Mouse (Mus musculus) embryonic facial prominence, embryonic 12.5 days (tissue): ENCODE results near the gene Cfap161. TPM values are rescaled to one million over a fixed set of nuclear protein-coding genes. Genes with fewer than 3 reads are reported as not detected.

ENCODE experiments used
- ATAC-seq: fragments of 200-750 bp; cut with Nextera tagmentation; 2 replicates; pipeline ENCODE4 v1.8.0; 2017; ENCODE audit not compliant: insufficient number of reproducible peaks, insufficient read depth, low FRiP score, low TSS enrichment
- H3K27ac ChIP-seq: fragments of 300-500 bp; sonication (generic); 2 replicates; pipeline ENCODE4 v1.5.1; 2016; ENCODE audit warnings: mild to moderate bottlenecking
- H3K27me3 ChIP-seq: fragments of 300-500 bp; sonication (generic); 2 replicates; pipeline ENCODE4 v1.6.1; 2016; ENCODE audit warnings: mild to moderate bottlenecking, moderate library complexity
- H3K36me3 ChIP-seq: fragments of 300-500 bp; sonication (generic); 2 replicates; pipeline ENCODE4 v1.6.1; 2016; ENCODE audit warnings: mild to moderate bottlenecking
- H3K4me1 ChIP-seq: fragments of 300-500 bp; sonication (generic); 2 replicates; pipeline ENCODE4 v1.6.1; 2016
- H3K4me2 ChIP-seq: fragments of 300-500 bp; sonication (generic); replicated peaks from 2 replicates; pipeline ENCODE4 v1.6.1; 2016; ENCODE audit warnings: mild to moderate bottlenecking, moderate library complexity
- H3K4me3 ChIP-seq: fragments of 300-500 bp; sonication (generic); 2 replicates; pipeline ENCODE4 v1.5.1; 2016; ENCODE audit warnings: mild to moderate bottlenecking
- H3K9ac ChIP-seq: fragments of 300-500 bp; sonication (generic); 2 replicates; pipeline ENCODE4 v1.6.1; 2016; ENCODE audit warnings: mild to moderate bottlenecking, moderate library complexity
- H3K9me3 ChIP-seq: fragments of 300-500 bp; sonication (generic); 2 replicates; pipeline ENCODE4 v1.6.1; 2016; ENCODE audit warnings: mild to moderate bottlenecking, moderate library complexity
- WGBS: fragments of 180-500 bp; shearing (Covaris S2); methylation state at CpG from one replicate; pipeline ENCODE4 v1.1.7; 2016; 5-methylcytosine and 5-hydroxymethylcytosine counted together
- polyA plus RNA-seq: library from polyadenylated mRNA; unstranded; fragments of >200 nt; fragmentation: Nextera tagmentation; extraction: Ambion mirVana; gene quantifications from 2 replicates; pipeline ENCODE4 v1.2.1, GENCODE M21; 2016

The Cfap161 gene
- 0.36 and 1.0 TPM in 2 replicates for polyA plus RNA-seq

GRCm38 (mm10) chr7:83794705-83795104 lies at the start of gene Cfap161:
Cfap161 (minus strand) TSS chr7:83794880.
- H3K9me3 ChIP-seq, result no peaks in the 10 kb centered on the region
- peaks cover 12% of the 10 kb centered on the region for H3K4me1 ChIP-seq
- H3K4me3 ChIP-seq, result 0 out of 2 replicates have a peak within 1 kb of the TSS, but pooled peaks have one; percentile 3
- ATAC-seq, result peak; percentile 85
- WGBS, result 6% methylated on average over 14 of the region's 14 CpGs
- H3K27ac ChIP-seq, result no peak within 1 kb of the TSS
- no peaks in the 10 kb centered on the region for H3K36me3 ChIP-seq
- no peaks in the 10 kb centered on the region for H3K27me3 ChIP-seq
- H3K4me2 ChIP-seq, result peak within 1 kb of the TSS; percentile 39
- no peak within 1 kb of the TSS for H3K9ac ChIP-seq

DNA sequence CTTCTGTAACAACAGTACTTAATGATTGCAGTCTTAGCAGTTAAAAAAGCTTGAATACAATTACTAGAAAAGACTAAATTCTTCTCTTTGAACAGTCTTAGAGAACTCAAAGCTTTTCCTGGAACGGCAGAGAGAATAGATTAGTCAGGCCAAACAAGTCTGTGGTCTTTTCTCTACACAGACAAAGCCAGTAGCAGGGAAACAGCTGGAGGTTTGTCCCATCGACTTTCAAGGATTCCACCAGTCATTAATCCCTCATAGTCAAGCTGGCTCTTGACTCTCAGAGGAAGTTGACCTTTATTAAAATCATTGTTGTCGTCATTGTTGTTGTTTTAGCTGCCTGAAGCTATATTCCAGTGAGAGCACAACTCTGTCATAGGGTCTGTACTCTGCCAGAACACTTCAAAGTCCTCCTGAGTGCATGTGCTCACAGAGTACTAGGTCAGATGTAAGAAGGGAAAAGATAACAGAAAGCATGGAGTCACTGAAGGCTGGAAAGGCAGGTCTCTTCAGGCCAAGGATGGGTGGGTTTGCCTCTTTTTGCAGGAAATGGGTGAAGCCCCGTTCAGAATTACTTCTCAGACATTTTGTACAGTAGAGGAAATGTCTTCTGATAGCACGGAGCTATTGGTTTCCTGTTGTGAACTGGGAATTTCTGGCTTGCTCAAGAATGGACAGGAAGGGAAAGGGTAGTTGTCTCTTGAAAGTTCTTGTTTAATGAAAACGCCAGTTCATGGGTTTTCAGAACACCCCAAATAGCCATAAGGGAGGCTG lies 48.0 kb upstream of the Cfap161 start:
- H3K27ac ChIP-seq, result no peak overlapping the region; the same call in 1 of the 2 replicates
- H3K4me2 ChIP-seq, result no peak overlapping the region
- H3K36me3 ChIP-seq, result no peaks in the 10 kb centered on the region
- no peak for ATAC-seq
- no peak overlapping the region for H3K4me3 ChIP-seq
- no peaks in the 10 kb centered on the region for H3K27me3 ChIP-seq
- peaks cover 16% of the 10 kb centered on the region for H3K4me1 ChIP-seq
- H3K9ac ChIP-seq, result no peak overlapping the region
- no peaks in the 10 kb centered on the region for H3K9me3 ChIP-seq
- WGBS, result 65% methylated on average over 6 of the region's 6 CpGs

DNA sequence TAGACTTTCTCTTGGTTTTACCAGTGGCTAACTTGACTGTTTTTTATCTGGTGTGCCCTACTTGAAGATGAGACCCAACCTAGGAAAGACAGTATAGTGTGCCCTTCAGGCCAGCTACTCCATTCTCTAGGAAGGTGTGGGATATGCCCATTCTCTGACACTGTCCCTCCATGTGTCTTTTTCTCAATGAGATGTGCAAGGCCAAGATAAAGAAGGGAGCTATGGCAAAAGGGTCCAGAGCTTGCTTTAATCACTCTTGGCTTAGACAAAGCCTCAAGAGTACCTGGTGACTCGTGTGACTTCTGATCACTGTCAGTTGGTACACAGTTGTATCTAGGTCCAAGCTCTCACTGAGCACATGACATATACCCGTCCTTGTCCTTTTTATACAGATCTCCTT lies 45.4 kb upstream of the Cfap161 start:
- H3K36me3 ChIP-seq, result no peaks in the 10 kb centered on the region
- H3K9me3 ChIP-seq, result no peaks in the 10 kb centered on the region
- no peak overlapping the region for H3K4me3 ChIP-seq
- peaks cover 7% of the 10 kb centered on the region; the same call in 1 of the 2 replicates for H3K4me1 ChIP-seq
- no peaks in the 10 kb centered on the region for H3K27me3 ChIP-seq
- 78% methylated on average over 2 of the region's 2 CpGs for WGBS
- no peak overlapping the region for H3K4me2 ChIP-seq
- ATAC-seq, result no peak
- H3K9ac ChIP-seq, result no peak overlapping the region
- no peak overlapping the region for H3K27ac ChIP-seq

DNA sequence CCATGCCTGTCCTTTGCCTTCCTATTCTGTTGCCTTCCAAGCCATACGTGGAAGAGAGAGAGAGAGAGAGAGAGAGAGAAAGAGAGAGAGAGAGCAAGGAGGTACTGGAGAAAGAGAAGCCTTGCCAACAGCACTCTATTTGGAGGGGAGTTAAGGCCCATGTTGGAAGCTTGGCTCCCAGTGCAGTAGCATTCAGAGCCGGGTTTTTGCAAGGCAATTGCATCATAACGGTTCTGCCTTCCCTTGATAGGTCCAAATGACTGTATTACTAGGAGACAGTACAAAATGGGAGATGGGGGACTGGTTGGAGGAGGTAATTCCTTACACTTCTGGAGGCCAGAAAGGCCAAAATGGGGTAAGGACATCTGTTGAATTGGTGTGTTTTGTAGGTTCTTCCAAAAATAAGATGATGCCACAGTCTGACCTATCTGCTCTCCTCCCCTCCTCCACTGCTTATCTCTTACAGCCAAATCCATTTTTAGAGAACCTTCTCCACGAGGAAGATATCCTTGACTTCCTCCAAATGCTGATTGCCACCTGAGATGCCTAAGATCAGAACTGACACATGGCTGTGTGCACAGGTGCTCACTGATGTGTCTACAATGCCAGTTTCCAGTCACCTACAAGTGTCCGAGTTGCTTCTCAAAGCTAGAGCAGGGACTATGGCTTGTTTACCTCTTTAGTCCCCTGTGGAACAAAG lies 44.0 kb upstream of the Cfap161 start:
- ATAC-seq, result no peak

GRCm38 (mm10) chr7:83829355-83829754 lies 34.7 kb upstream of the Cfap161 start:
- ATAC-seq, result no peak
- 71% methylated on average over 7 of the region's 7 CpGs for WGBS
- no peaks in the 10 kb centered on the region for H3K9me3 ChIP-seq
- H3K4me1 ChIP-seq, result 0 out of 2 replicates have a peak, but pooled peaks cover 8% of the 10 kb centered on the region
- no peaks in the 10 kb centered on the region for H3K36me3 ChIP-seq
- no peaks in the 10 kb centered on the region for H3K27me3 ChIP-seq
- no peak overlapping the region for H3K4me2 ChIP-seq
- H3K9ac ChIP-seq, result no peak overlapping the region
- no peak overlapping the region for H3K4me3 ChIP-seq
- H3K27ac ChIP-seq, result no peak overlapping the region

More for the DNA sequence above, 44.0 kb upstream of the Cfap161 start:
- Histone ChIP-seq H3K36me3 (no peaks in the 10 kb centered on the region), H3K4me2 (no peak overlapping the region), H3K9me3 (no peaks in the 10 kb centered on the region), H3K27ac (no peak overlapping the region), H3K4me1 (peaks cover 7% of the 10 kb centered on the region; the same call in 1 of the 2 replicates), H3K4me3 (no peak overlapping the region), H3K27me3 (no peaks in the 10 kb centered on the region), H3K9ac (no peak overlapping the region)
- 75% methylated on average over 5 of the region's 5 CpGs for WGBS

- Histone ChIP-seq H3K9me3 (no peaks in the 10 kb centered on the region), H3K4me2 (no peak overlapping the region), H3K27ac (no peak overlapping the region), H3K4me3 (no peak overlapping the region), H3K9ac (no peak overlapping the region), H3K4me1 (0 out of 2 replicates have a peak, but pooled peaks cover 8% of the 10 kb centered on the region), H3K27me3 (no peaks in the 10 kb centered on the region), H3K36me3 (no peaks in the 10 kb centered on the region)
- ATAC-seq, result no peak
- WGBS, result 78% methylated on average over 10 of the region's 10 CpGs
Observed at GRCm38 (mm10) chr7:83827402-83828076, 32.9 kb upstream of the Cfap161 start.

- no peak overlapping the region for H3K4me2 ChIP-seq
- H3K9me3 ChIP-seq, result no peaks in the 10 kb centered on the region
- WGBS, result 66% methylated on average over 2 of the region's 2 CpGs
- no peak overlapping the region for H3K9ac ChIP-seq
- H3K27me3 ChIP-seq, result no peaks in the 10 kb centered on the region
- no peak overlapping the region for H3K27ac ChIP-seq
- no peaks in the 10 kb centered on the region for H3K36me3 ChIP-seq
- no peak for ATAC-seq
- H3K4me1 ChIP-seq, result 0 out of 2 replicates have a peak, but pooled peaks cover 8% of the 10 kb centered on the region
- no peak overlapping the region for H3K4me3 ChIP-seq
Observed at GRCm38 (mm10) chr7:83826808-83827207, 32.1 kb upstream of the Cfap161 start.

- Histone ChIP-seq H3K27ac (no peak overlapping the region), H3K4me2 (no peak overlapping the region), H3K36me3 (no peaks in the 10 kb centered on the region), H3K9me3 (no peaks in the 10 kb centered on the region), H3K4me1 (no peaks in the 10 kb centered on the region), H3K4me3 (no peak overlapping the region), H3K9ac (no peak overlapping the region), H3K27me3 (no peaks in the 10 kb centered on the region)
- 93% methylated on average over 2 of the region's 2 CpGs for WGBS
- no peak for ATAC-seq
Observed at GRCm38 (mm10) chr7:83821951-83822350, 27.3 kb upstream of the Cfap161 start.

- WGBS, result 92% methylated on average over 5 of the region's 5 CpGs
Observed at GRCm38 (mm10) chr7:83816886-83817285, 22.2 kb upstream of the Cfap161 start.

DNA sequence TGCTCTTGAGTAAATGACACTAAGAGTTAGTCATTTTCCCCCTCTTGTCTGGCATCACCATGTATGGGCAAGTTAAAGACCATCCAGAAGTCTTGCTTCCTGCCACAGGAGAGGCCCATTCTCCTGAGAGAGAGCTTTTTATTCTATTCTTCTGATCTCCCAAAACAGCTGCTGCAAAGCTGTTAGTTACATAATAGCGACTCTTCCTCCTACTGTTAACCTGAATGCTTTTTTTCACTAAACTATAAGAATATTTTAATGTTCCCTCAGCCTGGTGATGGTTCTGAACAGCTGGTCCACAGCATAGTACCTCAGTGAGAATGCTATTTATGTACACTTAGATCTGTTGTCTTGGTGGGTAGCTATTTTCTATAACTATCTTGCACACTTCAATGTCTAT lies 21.0 kb upstream of the Cfap161 start:
- H3K4me2 ChIP-seq, result no peak overlapping the region
- no peaks in the 10 kb centered on the region for H3K27me3 ChIP-seq
- 83% methylated on average over 1 of the region's 1 CpGs for WGBS
- no peak overlapping the region for H3K9ac ChIP-seq
- no peak overlapping the region for H3K27ac ChIP-seq
- no peak overlapping the region for H3K4me3 ChIP-seq
- no peaks in the 10 kb centered on the region for H3K36me3 ChIP-seq
- H3K9me3 ChIP-seq, result no peaks in the 10 kb centered on the region
- H3K4me1 ChIP-seq, result peaks cover 38% of the 10 kb centered on the region
- ATAC-seq, result no peak

More at GRCm38 (mm10) chr7:83816886-83817285, 22.2 kb upstream of the Cfap161 start:
- H3K4me1 ChIP-seq, result peaks cover 25% of the 10 kb centered on the region
- no peaks in the 10 kb centered on the region for H3K9me3 ChIP-seq
- H3K4me2 ChIP-seq, result no peak overlapping the region
- H3K4me3 ChIP-seq, result no peak overlapping the region
- H3K27ac ChIP-seq, result no peak overlapping the region
- no peaks in the 10 kb centered on the region for H3K27me3 ChIP-seq
- H3K9ac ChIP-seq, result no peak overlapping the region
- H3K36me3 ChIP-seq, result no peaks in the 10 kb centered on the region
- no peak for ATAC-seq

- no peaks in the 10 kb centered on the region for H3K9me3 ChIP-seq
- no peak overlapping the region for H3K9ac ChIP-seq
- peak overlapping the region; percentile 16 for H3K4me2 ChIP-seq
- WGBS, result 7% methylated on average over 4 of the region's 4 CpGs
- ATAC-seq, result peak; percentile 89
- no peaks in the 10 kb centered on the region for H3K27me3 ChIP-seq
- H3K27ac ChIP-seq, result peak overlapping the region; percentile 97
- no peaks in the 10 kb centered on the region for H3K36me3 ChIP-seq
- H3K4me1 ChIP-seq, result peaks cover 54% of the 10 kb centered on the region
- no peak overlapping the region for H3K4me3 ChIP-seq
Observed at GRCm38 (mm10) chr7:83813993-83814392, 19.3 kb upstream of the Cfap161 start.
